Mouse (Mus musculus): ENCODE results near the gene Rabggta.

DNA sequence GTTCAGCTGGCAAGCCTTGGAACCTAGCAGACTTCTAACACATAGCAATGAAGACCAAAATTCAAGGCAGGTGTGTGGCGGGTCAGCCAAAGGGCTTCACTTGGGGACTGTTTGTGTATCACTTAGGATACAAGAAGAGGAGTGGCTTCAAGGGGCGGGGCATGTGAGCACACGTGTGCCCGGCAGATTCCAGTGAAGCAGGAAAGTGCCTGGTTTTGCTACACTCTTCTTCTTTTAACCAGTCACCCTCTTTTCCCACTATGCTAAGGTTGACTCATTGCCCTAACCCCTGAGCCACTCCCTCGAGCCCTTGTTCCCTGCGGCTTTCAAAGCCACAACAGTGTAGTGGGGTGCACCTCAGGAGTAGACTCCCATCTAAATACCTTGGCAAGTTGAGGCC lies 7.2 kb downstream of the Rabggta start:
- no peak for TF ChIP-seq CTCF (IDR thresholded peaks at IDR 0.05; ENCODE audit: borderline replicate concordance, insufficient read depth, low read length)
- TF ChIP-seq POLR2A (IDR thresholded peaks at IDR 0.05; ENCODE audit: low read depth, low read length): no peak
